Mouse (Mus musculus): ENCODE measurements around the gene Nme8.

The Nme8 gene

GRCm38 (mm10) chr13:19697790-19698189, at the start of gene Nme8:
TSS of gene Nme8 (minus strand) at chr13:19697794.
- no peak for DNase-seq

- DNase-seq, result no peak
Observed at GRCm38 (mm10) chr13:19745741-19746140, 48.1 kb upstream of the Nme8 start.

- no peak for DNase-seq
Observed at GRCm38 (mm10) chr13:19744536-19744935, 46.9 kb upstream of the Nme8 start.

GRCm38 (mm10) chr13:19734597-19734996, 37.0 kb upstream of the Nme8 start:
- DNase-seq, result no peak

- DNase-seq, result peak; percentile 5 to 7
Observed at GRCm38 (mm10) chr13:19730826-19731225, 33.2 kb upstream of the Nme8 start.

GRCm38 (mm10) chr13:19718954-19719353, 21.4 kb upstream of the Nme8 start:
- peak; percentile 17 to 19 for DNase-seq

- no peak for DNase-seq
Observed at GRCm38 (mm10) chr13:19717201-19717600, 19.6 kb upstream of the Nme8 start.

GRCm38 (mm10) chr13:19703806-19704205, 6.2 kb upstream of the Nme8 start:
- no peak for DNase-seq

GRCm38 (mm10) chr13:19701443-19702078, 4.0 kb upstream of the Nme8 start:
- DNase-seq, result peak; percentile 70 to 74

GRCm38 (mm10) chr13:19700733-19701442, 3.3 kb upstream of the Nme8 start:
- peak in 1 of 2 experiments; percentile 7 for DNase-seq

- peak; percentile 16 to 41 for DNase-seq
Observed at GRCm38 (mm10) chr13:19698524-19699173, 1.1 kb upstream of the Nme8 start.

GRCm38 (mm10) chr13:19690417-19690816, 7.2 kb downstream of the Nme8 start:
- DNase-seq, result no peak

GRCm38 (mm10) chr13:19689971-19690370, 7.6 kb downstream of the Nme8 start:
- no peak for DNase-seq

- peak; percentile 77 to 80 for DNase-seq
Observed at GRCm38 (mm10) chr13:19684007-19684406, 13.6 kb downstream of the Nme8 start.

- DNase-seq, result peak; percentile 35 to 40
Observed at GRCm38 (mm10) chr13:19682879-19683640, 14.5 kb downstream of the Nme8 start.

GRCm38 (mm10) chr13:19674601-19675000, 23.0 kb downstream of the Nme8 start:
- DNase-seq, result no peak

GRCm38 (mm10) chr13:19674025-19674424, 23.6 kb downstream of the Nme8 start:
- DNase-seq, result no peak

- DNase-seq, result no peak
Observed at GRCm38 (mm10) chr13:19668355-19669140, 29.0 kb downstream of the Nme8 start.

- DNase-seq, result no peak
Observed at GRCm38 (mm10) chr13:19652405-19652804, 45.2 kb downstream of the Nme8 start.

GRCm38 (mm10) chr13:19649824-19650223, 47.8 kb downstream of the Nme8 start:
- no peak for DNase-seq

GRCm38 (mm10) chr13:19644225-19644624, 53.4 kb downstream of the Nme8 start:
- DNase-seq, result peak in 1 of 2 experiments; percentile 22

GRCm38 (mm10) chr13:19643519-19643918, 54.1 kb downstream of the Nme8 start:
- DNase-seq, result no peak
